Mouse (Mus musculus): Measurements from ENCODE around the gene Mov10l1. TPM values are rescaled to one million over a fixed set of nuclear protein-coding genes. Genes with fewer than 3 reads are reported as not detected.

The Mov10l1 gene
- polyA plus RNA-seq, 1 experiment, result not detected

DNA sequence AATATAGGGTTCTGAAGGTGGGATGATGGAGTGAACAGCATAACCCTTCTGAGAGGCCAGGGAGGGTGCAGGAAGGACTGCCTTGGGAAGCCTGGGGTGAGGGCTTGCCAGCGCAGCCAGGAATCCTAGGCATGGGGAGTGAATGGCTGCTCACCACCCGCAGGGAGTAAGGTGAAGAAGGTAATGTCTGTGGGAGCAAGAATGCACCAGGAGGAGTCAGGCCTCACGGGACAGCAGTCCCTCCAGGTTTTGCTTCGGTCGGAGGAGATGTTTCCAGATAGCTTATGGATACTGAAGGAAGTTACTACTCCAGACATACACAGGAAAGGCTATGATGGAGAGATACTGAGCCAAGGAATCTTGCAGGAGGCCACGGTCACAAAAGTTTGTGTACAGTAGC, 76.0 kb downstream of the Mov10l1 start:
- H3K4me3 ChIP-seq (replicated peaks), result no peak overlapping the region
- H3K36me3 ChIP-seq (ENCODE audit: control insufficient read depth), result no peaks in the 10 kb centered on the region
- no peak for TF ChIP-seq TAL1 (IDR thresholded peaks at IDR 0.05; ENCODE audit: low read length)
- TF ChIP-seq GATA1 (IDR thresholded peaks at IDR 0.05; ENCODE audit: low read length), result no peak
- H3K9me3 ChIP-seq (ENCODE audit: control insufficient read depth, low read length), result no peaks in the 10 kb centered on the region
- peaks cover 65% of the 10 kb centered on the region for H3K27me3 ChIP-seq (ENCODE audit: control insufficient read depth)
- H3K4me1 ChIP-seq (ENCODE audit: control insufficient read depth), result no peaks in the 10 kb centered on the region

DNA sequence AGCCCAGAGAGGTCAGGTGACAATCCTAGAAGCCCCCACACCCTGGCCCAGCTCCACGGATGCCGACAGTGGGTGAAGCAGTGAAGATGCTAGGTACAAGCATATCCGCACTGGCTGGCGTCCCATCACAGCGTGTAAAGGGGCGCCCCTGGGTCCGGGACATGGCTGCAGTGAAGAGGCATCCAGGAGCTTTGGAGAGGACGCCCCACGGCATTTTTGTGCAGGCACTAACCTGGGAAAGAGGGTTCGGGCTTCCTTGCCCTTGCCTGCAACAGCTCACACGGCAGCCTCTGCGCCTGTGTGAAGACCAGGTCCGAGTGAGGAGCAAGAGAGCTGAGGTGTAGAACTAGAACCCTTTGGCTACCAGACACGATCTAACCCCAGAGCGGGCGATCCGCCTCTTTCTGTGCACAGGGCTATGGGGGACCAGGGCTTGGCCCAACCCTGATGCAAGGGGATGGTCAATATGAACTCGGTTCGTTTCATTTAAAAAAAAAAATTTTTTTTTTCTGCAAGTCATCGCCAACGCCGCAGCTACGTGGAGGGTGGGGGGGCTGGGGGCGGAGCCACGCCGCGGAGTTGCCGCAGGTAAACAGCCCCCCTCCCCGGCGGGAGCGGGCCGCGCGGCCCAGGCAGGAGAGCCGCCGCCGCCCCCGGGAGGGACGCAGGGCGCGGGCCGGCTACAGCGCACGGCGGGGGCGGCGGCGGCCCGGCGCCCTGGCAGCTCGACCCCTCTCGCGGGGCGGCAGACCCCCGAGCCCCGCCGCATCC, 76.6 kb downstream of the Mov10l1 start, which contains the start of gene Panx2:
Panx2 (plus strand) TSS at position 574 of the 771 bp plus-strand sequence.
- Histone ChIP-seq H3K4me3 (replicated peaks) (no peak within 1 kb of the TSS), H3K9me3 (ENCODE audit: control insufficient read depth, low read length) (no peaks in the 10 kb centered on the region), H3K36me3 (ENCODE audit: control insufficient read depth) (no peaks in the 10 kb centered on the region), H3K27me3 (ENCODE audit: control insufficient read depth) (peaks cover 71% of the 10 kb centered on the region), H3K4me1 (ENCODE audit: control insufficient read depth) (no peaks in the 10 kb centered on the region)
- no peak for TF ChIP-seq GATA1 (IDR thresholded peaks at IDR 0.05; ENCODE audit: low read length)
- TF ChIP-seq TAL1 (IDR thresholded peaks at IDR 0.05; ENCODE audit: low read length), result no peak

DNA sequence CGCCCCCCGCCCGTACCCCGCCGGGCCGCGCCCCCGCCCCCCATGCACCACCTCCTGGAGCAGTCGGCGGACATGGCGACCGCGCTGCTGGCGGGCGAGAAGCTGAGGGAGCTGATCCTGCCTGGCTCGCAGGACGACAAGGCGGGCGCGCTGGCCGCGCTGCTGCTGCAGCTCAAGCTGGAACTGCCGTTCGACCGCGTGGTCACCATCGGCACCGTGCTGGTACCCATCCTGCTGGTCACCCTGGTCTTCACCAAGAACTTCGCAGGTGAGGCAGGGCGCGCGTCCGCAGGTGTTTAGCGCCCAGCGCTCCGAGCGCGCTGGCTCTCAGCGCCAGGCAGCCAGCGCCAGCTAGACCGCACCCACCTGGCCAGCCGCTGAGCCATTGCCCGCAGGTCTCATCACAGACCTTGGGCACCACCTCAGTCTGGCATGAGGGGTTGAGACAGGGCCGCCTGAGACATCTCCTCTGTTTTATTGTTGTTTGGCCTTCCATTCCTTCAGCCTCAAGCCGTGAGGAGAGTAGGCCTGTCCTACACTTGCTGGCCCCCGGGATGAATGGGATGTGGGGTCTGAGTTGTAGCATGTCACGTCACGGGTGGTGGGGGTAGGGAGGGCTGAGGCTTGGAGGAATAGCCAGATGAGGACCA, 77.4 kb downstream of the Mov10l1 start:
- H3K9me3 ChIP-seq (ENCODE audit: control insufficient read depth, low read length), result no peaks in the 10 kb centered on the region
- no peaks in the 10 kb centered on the region for H3K4me1 ChIP-seq (ENCODE audit: control insufficient read depth)
- H3K27me3 ChIP-seq (ENCODE audit: control insufficient read depth), result peaks cover 75% of the 10 kb centered on the region
- H3K4me3 ChIP-seq (replicated peaks), result no peak overlapping the region
- TF ChIP-seq GATA1 (IDR thresholded peaks at IDR 0.05; ENCODE audit: low read length), result no peak
- H3K36me3 ChIP-seq (ENCODE audit: control insufficient read depth), result no peaks in the 10 kb centered on the region

DNA sequence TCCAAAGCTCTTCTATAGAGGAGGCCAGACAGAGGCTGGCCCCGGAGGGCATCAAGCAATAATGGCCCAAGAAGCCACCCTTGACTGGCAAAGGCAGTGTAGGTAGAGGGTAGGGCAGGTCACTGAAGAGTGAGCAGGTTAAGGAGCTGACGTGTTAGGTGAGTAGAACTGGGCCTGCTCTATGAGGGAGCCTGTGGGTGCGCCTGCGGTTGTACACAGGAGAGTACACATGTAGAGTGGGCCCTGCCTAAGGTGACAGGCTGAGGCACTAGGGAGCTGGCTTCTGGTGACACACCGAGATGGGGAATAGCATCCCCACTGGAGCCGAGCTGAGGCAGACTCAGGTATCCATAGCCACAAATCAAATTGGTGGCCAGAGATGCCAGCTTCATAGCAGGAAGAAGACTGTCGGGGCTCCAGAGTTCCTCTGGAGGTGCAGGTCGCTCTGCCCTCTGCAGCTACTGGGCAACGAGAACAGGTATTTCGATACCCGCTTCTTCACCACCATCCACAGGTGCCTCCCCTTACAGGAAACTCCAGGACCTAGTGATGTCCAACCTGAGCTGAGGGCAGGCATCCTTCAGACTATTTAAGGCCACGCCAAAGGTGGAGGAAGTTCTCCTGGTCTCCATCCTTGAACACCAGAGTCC, 78.2 kb downstream of the Mov10l1 start:
- H3K27me3 ChIP-seq (ENCODE audit: control insufficient read depth), result peaks cover 78% of the 10 kb centered on the region
- no peak overlapping the region for H3K4me3 ChIP-seq (replicated peaks)
- H3K4me1 ChIP-seq (ENCODE audit: control insufficient read depth), result no peaks in the 10 kb centered on the region
- no peaks in the 10 kb centered on the region for H3K36me3 ChIP-seq (ENCODE audit: control insufficient read depth)
- TF ChIP-seq GATA1 (IDR thresholded peaks at IDR 0.05; ENCODE audit: low read length) (no peak), TAL1 (IDR thresholded peaks at IDR 0.05; ENCODE audit: low read length) (no peak)
- no peaks in the 10 kb centered on the region for H3K9me3 ChIP-seq (ENCODE audit: control insufficient read depth, low read length)

DNA sequence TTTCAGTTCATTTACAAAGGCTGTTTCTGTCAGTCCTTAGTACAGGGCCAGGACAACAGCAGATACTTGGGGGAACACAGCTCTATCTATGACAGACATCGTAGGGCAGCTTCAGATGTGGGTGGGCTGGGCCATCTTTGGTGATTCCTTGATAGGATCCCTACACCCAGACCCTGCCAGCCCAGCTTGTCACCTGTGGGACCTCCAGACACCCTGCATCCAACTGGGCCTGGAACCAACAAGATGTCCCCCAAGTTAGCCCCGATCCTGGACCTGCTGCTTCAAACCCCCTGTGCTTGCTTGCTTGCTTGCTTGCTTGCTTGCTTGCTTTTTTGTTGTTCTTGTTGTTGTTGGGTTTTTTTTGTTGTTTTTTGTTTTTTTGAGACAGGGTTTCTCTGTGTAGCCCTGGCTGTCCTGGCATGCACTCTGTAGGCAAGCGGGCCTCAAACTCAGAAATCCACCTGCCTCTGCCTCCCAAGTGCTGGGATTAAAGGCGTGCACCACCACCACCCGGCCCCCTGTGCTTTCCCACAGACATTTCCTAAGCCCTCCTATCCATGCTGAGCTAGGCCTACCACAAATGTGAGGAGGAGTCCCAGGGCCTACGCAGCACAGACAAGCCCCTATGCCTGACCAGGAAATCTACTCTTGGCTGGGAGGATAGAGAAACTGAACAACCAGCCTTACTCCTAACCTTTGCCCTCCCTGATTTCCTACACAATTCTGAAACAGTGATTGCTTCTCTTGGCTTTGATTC, 79.2 kb downstream of the Mov10l1 start:
- H3K36me3 ChIP-seq (ENCODE audit: control insufficient read depth), result no peaks in the 10 kb centered on the region
- no peak overlapping the region for H3K4me3 ChIP-seq (replicated peaks)
- no peak for TF ChIP-seq GATA1 (IDR thresholded peaks at IDR 0.05; ENCODE audit: low read length)
- TF ChIP-seq TAL1 (IDR thresholded peaks at IDR 0.05; ENCODE audit: low read length), result no peak
- H3K27me3 ChIP-seq (ENCODE audit: control insufficient read depth), result peaks cover 84% of the 10 kb centered on the region
- H3K4me1 ChIP-seq (ENCODE audit: control insufficient read depth), result no peaks in the 10 kb centered on the region
- H3K9me3 ChIP-seq (ENCODE audit: control insufficient read depth, low read length), result no peaks in the 10 kb centered on the region

DNA sequence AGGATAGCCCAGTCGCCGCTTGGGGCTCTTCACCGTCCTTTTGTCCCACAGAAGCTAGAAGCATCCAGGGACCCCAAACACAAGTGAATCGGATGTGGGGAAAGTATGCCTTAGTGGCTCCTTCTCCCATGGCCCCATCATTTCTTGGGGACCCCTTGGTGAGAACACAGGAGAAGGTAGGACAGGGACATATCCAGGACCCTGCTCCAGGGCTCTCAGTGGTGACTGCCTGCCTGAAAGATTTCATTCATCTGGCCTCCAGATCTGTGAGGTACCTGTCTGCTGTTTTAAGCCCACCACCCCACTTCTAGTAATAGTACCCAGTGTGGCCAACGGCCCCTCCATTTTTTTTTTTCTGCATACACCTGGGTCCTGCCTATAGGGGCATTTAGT, 79.8 kb downstream of the Mov10l1 start:
- TF ChIP-seq GATA1 (IDR thresholded peaks at IDR 0.05; ENCODE audit: low read length) (peak; percentile 4; the same call in 1 of the 2 replicates), TAL1 (IDR thresholded peaks at IDR 0.05; ENCODE audit: low read length) (no peak)
- Histone ChIP-seq H3K4me1 (ENCODE audit: control insufficient read depth) (no peaks in the 10 kb centered on the region), H3K4me3 (replicated peaks) (no peak overlapping the region), H3K9me3 (ENCODE audit: control insufficient read depth, low read length) (no peaks in the 10 kb centered on the region), H3K36me3 (ENCODE audit: control insufficient read depth) (no peaks in the 10 kb centered on the region), H3K27me3 (ENCODE audit: control insufficient read depth) (peaks cover 86% of the 10 kb centered on the region)

DNA sequence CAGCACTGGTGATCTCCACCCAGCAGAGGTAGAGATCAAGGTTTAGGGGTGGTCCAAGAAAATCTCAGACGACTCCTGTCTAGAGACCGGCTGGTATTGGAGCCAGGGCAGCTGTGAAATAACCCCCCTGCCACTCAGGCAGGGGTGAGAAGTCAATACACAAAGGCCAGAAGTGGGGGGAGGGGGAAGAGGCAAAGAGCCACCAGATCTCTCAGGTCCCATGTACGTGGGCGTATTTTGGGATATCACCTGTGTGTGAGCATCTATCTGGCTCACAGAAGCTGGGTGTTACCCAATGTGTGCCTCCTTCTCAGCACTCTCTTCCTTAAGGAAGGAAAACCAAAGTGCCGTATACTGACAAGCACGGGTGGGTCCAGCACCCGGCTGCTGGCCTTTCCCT, 80.3 kb downstream of the Mov10l1 start:
- TF ChIP-seq TAL1 (IDR thresholded peaks at IDR 0.05; ENCODE audit: low read length), result no peak
- TF ChIP-seq GATA1 (IDR thresholded peaks at IDR 0.05; ENCODE audit: low read length), result no peak
- Histone ChIP-seq H3K4me1 (ENCODE audit: control insufficient read depth) (no peaks in the 10 kb centered on the region), H3K27me3 (ENCODE audit: control insufficient read depth) (peaks cover 87% of the 10 kb centered on the region), H3K4me3 (replicated peaks) (no peak overlapping the region), H3K9me3 (ENCODE audit: control insufficient read depth, low read length) (no peaks in the 10 kb centered on the region; the same call in 1 of the 2 replicates), H3K36me3 (ENCODE audit: control insufficient read depth) (no peaks in the 10 kb centered on the region)

DNA sequence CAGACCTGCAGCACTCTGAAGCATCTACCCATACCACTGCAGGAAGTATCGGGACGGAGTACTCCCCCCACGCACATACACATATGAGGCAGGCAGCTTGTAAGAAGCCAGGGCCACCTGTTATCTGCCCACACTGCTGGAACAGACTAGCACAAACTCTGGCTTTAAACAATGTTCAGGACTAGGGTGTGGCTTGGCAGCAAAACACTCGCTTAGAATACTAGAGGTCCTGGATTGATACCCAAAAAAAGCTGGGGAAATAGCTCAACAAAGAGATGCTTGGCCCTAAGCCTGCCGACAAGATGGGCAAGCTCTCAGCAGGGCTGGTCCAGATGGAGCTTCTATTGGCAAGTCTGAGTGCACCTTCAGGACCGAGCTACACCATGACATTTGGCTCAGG, 80.8 kb downstream of the Mov10l1 start:
- H3K4me1 ChIP-seq (ENCODE audit: control insufficient read depth), result no peaks in the 10 kb centered on the region
- H3K36me3 ChIP-seq (ENCODE audit: control insufficient read depth), result no peaks in the 10 kb centered on the region
- no peak overlapping the region for H3K4me3 ChIP-seq (replicated peaks)
- H3K9me3 ChIP-seq (ENCODE audit: control insufficient read depth, low read length), result no peaks in the 10 kb centered on the region; the same call in 1 of the 2 replicates
- H3K27me3 ChIP-seq (ENCODE audit: control insufficient read depth), result peaks cover 87% of the 10 kb centered on the region
- TF ChIP-seq GATA1 (IDR thresholded peaks at IDR 0.05; ENCODE audit: low read length), result no peak
- TF ChIP-seq TAL1 (IDR thresholded peaks at IDR 0.05; ENCODE audit: low read length), result no peak

Data from erythroblast, embryonic 14.5 days (primary cell).